Mouse (Mus musculus): ENCODE results near the gene Styx. TPM values are rescaled to one million over a fixed set of nuclear protein-coding genes. Genes with fewer than 3 reads are reported as not detected.
A peak's percentile ranks its signal among the peaks of the same experiment; 100 is the strongest.

The Styx gene
- polyA plus RNA-seq, 1 experiment, result 144 TPM

GRCm38 (mm10) chr14:45325471-45325870 lies 25.4 kb upstream of the Styx start:
- TF ChIP-seq GATA1 (IDR thresholded peaks at IDR 0.05; ENCODE audit: low read length), result no peak

- peak; percentile 26 for TF ChIP-seq GATA1 (IDR thresholded peaks at IDR 0.05; ENCODE audit: low read length)
These were observed 22.7 kb upstream of the Styx start for GRCm38 (mm10) chr14:45328072-45328713.

- TF ChIP-seq GATA1 (IDR thresholded peaks at IDR 0.05; ENCODE audit: low read length), result no peak
These were observed 21.8 kb upstream of the Styx start for GRCm38 (mm10) chr14:45329018-45329588.

GRCm38 (mm10) chr14:45329589-45330181 lies 21.2 kb upstream of the Styx start, which contains the start of gene Psmc6:
Gene Psmc6 (plus strand): TSS chr14:45329788.
- TF ChIP-seq GATA1 (IDR thresholded peaks at IDR 0.05; ENCODE audit: low read length), result no peak

GRCm38 (mm10) chr14:45364211-45365195 lies 13.6 kb downstream of the Styx start:
- TF ChIP-seq GATA1 (IDR thresholded peaks at IDR 0.05; ENCODE audit: low read length), result no peak

GRCm38 (mm10) chr14:45365196-45365587 lies 14.3 kb downstream of the Styx start:
- no peak for TF ChIP-seq GATA1 (IDR thresholded peaks at IDR 0.05; ENCODE audit: low read length)

- no peak for TF ChIP-seq GATA1 (IDR thresholded peaks at IDR 0.05; ENCODE audit: low read length)
These were observed 27.9 kb downstream of the Styx start for GRCm38 (mm10) chr14:45378771-45379170.

- TF ChIP-seq GATA1 (IDR thresholded peaks at IDR 0.05; ENCODE audit: low read length), result no peak
These were observed 29.9 kb downstream of the Styx start for GRCm38 (mm10) chr14:45380756-45381155.

- TF ChIP-seq GATA1 (IDR thresholded peaks at IDR 0.05; ENCODE audit: low read length), result no peak
These were observed 32.0 kb downstream of the Styx start for GRCm38 (mm10) chr14:45382912-45383311.

GRCm38 (mm10) chr14:45385596-45385995 lies 34.7 kb downstream of the Styx start:
- no peak for TF ChIP-seq GATA1 (IDR thresholded peaks at IDR 0.05; ENCODE audit: low read length)

GRCm38 (mm10) chr14:45387480-45387879 lies 36.6 kb downstream of the Styx start:
- no peak for TF ChIP-seq GATA1 (IDR thresholded peaks at IDR 0.05; ENCODE audit: low read length)

- no peak for TF ChIP-seq GATA1 (IDR thresholded peaks at IDR 0.05; ENCODE audit: low read length)
These were observed 37.7 kb downstream of the Styx start for GRCm38 (mm10) chr14:45388345-45389181.

- TF ChIP-seq GATA1 (IDR thresholded peaks at IDR 0.05; ENCODE audit: low read length), result no peak
These were observed 38.3 kb downstream of the Styx start for GRCm38 (mm10) chr14:45389194-45389593.

GRCm38 (mm10) chr14:45399836-45400235 lies 48.9 kb downstream of the Styx start:
- no peak for TF ChIP-seq GATA1 (IDR thresholded peaks at IDR 0.05; ENCODE audit: low read length)

- TF ChIP-seq GATA1 (IDR thresholded peaks at IDR 0.05; ENCODE audit: low read length), result no peak
These were observed 52.8 kb downstream of the Styx start for GRCm38 (mm10) chr14:45403651-45404050.
